Mouse (Mus musculus) heart, postnatal 4 days (tissue): ENCODE results near the gene 1700092M07Rik. TPM values are rescaled to one million over a fixed set of nuclear protein-coding genes. Genes with fewer than 3 reads are reported as not detected.

Experiments
- DNase-seq: peaks from one replicate; pipeline ENCODE4 v3.0.0; 2021
- total RNA-seq, 2 experiments: library from RNA; stranded (reverse); gene quantifications; 2 replicates each; pipeline ENCODE4 v1.2.3; 2021

The 1700092M07Rik gene
- total RNA-seq = not detected

- peak; percentile 22 for DNase-seq
Measured at GRCm38 (mm10) chr19:8740603-8741002, at the start of gene 1700092M07Rik. TSS of gene 1700092M07Rik (plus strand) at chr19:8740718.

- no peak for DNase-seq
Measured at GRCm38 (mm10) chr19:8691871-8692539, 48.5 kb upstream of the 1700092M07Rik start.

- no peak for DNase-seq
Measured at GRCm38 (mm10) chr19:8692740-8693139, 47.8 kb upstream of the 1700092M07Rik start.

GRCm38 (mm10) chr19:8695330-8695729, 45.2 kb upstream of the 1700092M07Rik start:
- peak; percentile 53 for DNase-seq

GRCm38 (mm10) chr19:8699652-8700051, 40.9 kb upstream of the 1700092M07Rik start:
- DNase-seq = no peak

- peak; percentile 46 for DNase-seq
Measured at GRCm38 (mm10) chr19:8702458-8702857, 38.1 kb upstream of the 1700092M07Rik start.

GRCm38 (mm10) chr19:8703571-8703970, 36.9 kb upstream of the 1700092M07Rik start:
- DNase-seq = no peak

GRCm38 (mm10) chr19:8705026-8705708, 35.4 kb upstream of the 1700092M07Rik start:
- DNase-seq = no peak

- no peak for DNase-seq
Measured at GRCm38 (mm10) chr19:8706132-8706667, 34.3 kb upstream of the 1700092M07Rik start.

- no peak for DNase-seq
Measured at GRCm38 (mm10) chr19:8706930-8707329, 33.6 kb upstream of the 1700092M07Rik start.

- no peak for DNase-seq
Measured at GRCm38 (mm10) chr19:8708954-8709353, 31.6 kb upstream of the 1700092M07Rik start.

GRCm38 (mm10) chr19:8710057-8710456, 30.5 kb upstream of the 1700092M07Rik start:
- DNase-seq = no peak

GRCm38 (mm10) chr19:8711506-8711905, 29.0 kb upstream of the 1700092M07Rik start:
- DNase-seq = no peak

GRCm38 (mm10) chr19:8711949-8712869, 28.3 kb upstream of the 1700092M07Rik start:
- DNase-seq = no peak

GRCm38 (mm10) chr19:8712870-8713305, 27.6 kb upstream of the 1700092M07Rik start:
- peak; percentile 85 for DNase-seq

GRCm38 (mm10) chr19:8713306-8713996, 27.1 kb upstream of the 1700092M07Rik start:
- DNase-seq = peak; percentile 96

GRCm38 (mm10) chr19:8713997-8714652, 26.4 kb upstream of the 1700092M07Rik start:
- DNase-seq = no peak

- DNase-seq = no peak
Measured at GRCm38 (mm10) chr19:8714653-8715481, 25.7 kb upstream of the 1700092M07Rik start.

GRCm38 (mm10) chr19:8715868-8716766, 24.4 kb upstream of the 1700092M07Rik start:
- DNase-seq = no peak
